Mouse (Mus musculus) common myeloid progenitor, adult 5-6 weeks (primary cell): ENCODE results near the gene Gosr1. TPM values are rescaled to one million over a fixed set of nuclear protein-coding genes. Genes with fewer than 3 reads are reported as not detected.
"Not testable (repeated sequence)": the region's sequence is repeated elsewhere in the genome, so short reads cannot be mapped to it uniquely, and the experiment has no call there.

Experiments used
- ATAC-seq: replicated peaks from 2 replicates; pipeline ENCODE4 v1.8.0; 2016; ENCODE audit warnings: low read depth, mild to moderate bottlenecking, moderate TSS enrichment, inconsistent platforms; ENCODE audit not compliant: poor library complexity, severe bottlenecking
- total RNA-seq: library from RNA; stranded (forward); fragments of 200-1000, 187-1606 nt; gene quantifications from 2 replicates; pipeline ENCODE4 v1.2.3, GENCODE M21; 2017

The Gosr1 gene
- total RNA-seq, 1 experiment from 2014 or later: 52.3 TPM

- ATAC-seq: 0 out of 2 replicates have a peak, but pooled peaks have one; percentile 47
Observed at GRCm38 (mm10) chr11:76739125-76739524, 24.3 kb downstream of the Gosr1 start.

- peak; percentile 45; the same call in 1 of the 2 replicates for ATAC-seq
Observed at GRCm38 (mm10) chr11:76735753-76736324, 27.5 kb downstream of the Gosr1 start.

GRCm38 (mm10) chr11:76734560-76734959, 28.8 kb downstream of the Gosr1 start:
- ATAC-seq: 0 out of 2 replicates have a peak, but pooled peaks have one; percentile 39

- no peak for ATAC-seq
Observed at GRCm38 (mm10) chr11:76730650-76731049, 32.7 kb downstream of the Gosr1 start.

- no peak for ATAC-seq
Observed at GRCm38 (mm10) chr11:76728093-76728492, 35.3 kb downstream of the Gosr1 start.

- ATAC-seq: no peak
Observed at GRCm38 (mm10) chr11:76723911-76724310, 39.5 kb downstream of the Gosr1 start.

GRCm38 (mm10) chr11:76717000-76717399, 46.4 kb downstream of the Gosr1 start:
- no peak for ATAC-seq

GRCm38 (mm10) chr11:76709625-76710452, 53.5 kb downstream of the Gosr1 start:
- ATAC-seq: no peak

GRCm38 (mm10) chr11:76708881-76709280, 54.5 kb downstream of the Gosr1 start:
- no peak for ATAC-seq

DNA sequence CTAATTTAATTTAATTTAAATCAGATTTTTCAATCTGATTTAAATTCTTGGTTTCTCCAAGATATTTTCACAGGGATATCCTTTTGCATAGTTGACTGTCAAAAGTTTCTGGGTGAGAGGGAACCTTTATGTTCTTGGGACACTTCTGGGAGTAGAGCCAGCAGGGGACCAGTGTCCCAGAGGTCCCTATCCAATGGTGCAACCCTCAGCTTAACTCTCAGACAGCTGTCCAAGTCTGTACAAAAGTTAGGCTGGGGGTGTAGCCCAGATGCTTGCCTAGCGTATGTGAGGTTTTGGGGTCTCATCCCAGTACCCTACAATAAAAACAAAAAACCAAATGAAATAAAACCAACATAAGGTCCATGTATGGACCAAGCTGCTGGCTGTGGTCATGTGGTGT, 55.3 kb downstream of the Gosr1 start:
- ATAC-seq: no peak

GRCm38 (mm10) chr11:76707656-76708055, 55.7 kb downstream of the Gosr1 start:
- ATAC-seq: no peak

GRCm38 (mm10) chr11:76699626-76700025, 63.8 kb downstream of the Gosr1 start:
- no peak for ATAC-seq

DNA sequence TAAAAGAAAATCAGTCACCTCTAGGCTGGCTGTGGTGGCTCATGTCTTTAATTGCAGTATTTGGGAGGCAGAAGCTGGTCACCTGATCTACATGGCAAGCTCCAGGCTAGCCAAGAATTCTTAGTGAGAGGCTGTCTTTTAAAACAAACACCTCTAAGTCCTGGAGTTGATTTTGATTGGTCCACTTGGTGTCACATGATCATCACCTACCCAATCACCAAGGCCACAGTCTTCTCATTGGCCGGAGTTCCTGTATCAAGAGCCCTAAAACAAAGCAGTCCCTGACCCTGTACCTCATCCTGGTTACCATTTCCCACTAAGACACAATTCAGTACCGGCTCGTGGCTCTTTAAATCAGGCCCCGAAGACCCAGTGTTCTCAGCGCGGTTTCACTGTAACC, 67.6 kb downstream of the Gosr1 start:
- no peak for ATAC-seq

DNA sequence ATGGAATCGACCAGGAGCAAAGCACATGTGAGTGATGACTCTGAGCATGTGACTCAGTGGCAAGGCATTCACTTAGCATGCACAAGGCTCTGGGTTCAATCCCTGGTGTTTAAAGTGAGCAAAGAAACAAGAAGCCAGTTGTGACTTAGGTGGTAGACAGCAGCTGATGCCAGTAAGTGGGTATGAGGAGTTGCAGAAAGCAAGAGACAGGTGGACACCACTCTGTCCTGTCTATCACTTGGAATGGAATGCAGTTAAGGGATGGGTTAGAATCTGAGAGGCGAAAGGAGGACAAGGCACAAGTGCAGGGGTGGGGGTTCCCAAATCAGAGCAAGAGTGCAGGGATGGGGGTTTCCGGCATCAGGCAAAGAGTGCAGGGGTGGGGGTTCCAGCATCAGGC, 71.3 kb downstream of the Gosr1 start:
- no peak for ATAC-seq

- no peak for ATAC-seq
Observed at GRCm38 (mm10) chr11:76685604-76686003, 77.8 kb downstream of the Gosr1 start.

DNA sequence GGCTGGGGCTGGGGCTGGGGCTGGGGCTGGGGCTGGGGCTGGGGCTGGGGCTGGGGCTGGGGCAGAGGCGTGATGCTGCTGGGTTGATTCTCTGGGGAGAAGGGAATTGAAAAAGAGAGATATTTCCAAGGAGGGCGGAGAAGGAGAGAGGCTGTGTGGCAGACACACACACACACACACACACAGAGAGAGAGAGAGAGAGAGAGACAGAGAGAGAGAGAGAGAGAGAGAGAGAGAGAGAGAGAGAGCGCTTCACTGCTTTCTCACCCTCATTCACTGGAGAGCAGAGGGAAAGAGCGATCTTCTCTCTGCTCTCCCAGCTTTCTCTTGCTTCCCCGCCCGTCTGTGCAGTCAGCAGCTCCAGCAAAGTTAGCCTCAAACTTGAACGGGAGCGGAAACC, 83.9 kb downstream of the Gosr1 start, which contains the start of gene Trarg1:
TSS of gene Trarg1 (plus strand) at position 301 of the 400 bp plus-strand sequence.
- ATAC-seq: not testable (repeated sequence)

Other genes with a start within 250 kb of the Gosr1 start
- 32.9 and 42.4 TPM in 2 replicates for gene Abr, start 141.3 kb downstream of the Gosr1 start, total RNA-seq
- gene Bhlha9, start 91.1 kb downstream of the Gosr1 start, total RNA-seq: not detected in 2 replicates
- gene Trarg1, start 83.8 kb downstream of the Gosr1 start, total RNA-seq: not detected in 2 replicates
- gene Cpd, start 83.4 kb upstream of the Gosr1 start, total RNA-seq: 11.6 and 11.8 TPM in 2 replicates
- gene Tmigd1, start 138.6 kb upstream of the Gosr1 start, total RNA-seq: not detected in 2 replicates
- 192 and 213 TPM in 2 replicates for gene Blmh, start 161.2 kb upstream of the Gosr1 start, total RNA-seq
- gene Slc6a4, start 235.0 kb upstream of the Gosr1 start, total RNA-seq: 0.23 TPM in 1 of 2 replicates, not detected in the other